In genomic region chr9:58544879-58545324, GRCm38 (mm10) we compare ENCODE assay signal across 8 mouse cellular contexts. TPM values are rescaled to one million over a fixed set of nuclear protein-coding genes. Genes with fewer than 3 reads are reported as not detected.
DNase-seq lines count a peak whose midpoint lies in the region; ATAC-seq and TF ChIP-seq lines count a peak whose summit lies in the region.
"Had no signal": no experiment of that assay in that cellular context is flagged by ENCODE, and none has a peak within 500 bp of the region (broad histone marks: within the 10 kb centered on the region; RNA-seq: fewer than 3 reads in every experiment).

No protein-coding gene starts in this region.

- H3K4me2 ChIP-seq in limb, embryonic 12.5 days, result 0 out of 2 replicates have a peak overlapping the region, but pooled peaks have one; percentile 23
- 0 out of 2 replicates have a peak overlapping the region, but pooled peaks have one; percentile 13 for H3K4me2 ChIP-seq in embryonic facial prominence, embryonic 14.5 days (ENCODE audit: low read depth, low read length)

- H3K4me3 ChIP-seq in limb, embryonic 12.5 days (replicated peaks), result no peak overlapping the region
- no peak overlapping the region for H3K4me3 ChIP-seq in limb, embryonic 10.5 days
- no peak overlapping the region for H3K4me3 ChIP-seq in embryonic facial prominence, embryonic 14.5 days (ENCODE audit: low read depth, low read length)
- peak overlapping the region; percentile 34 for H3K4me3 ChIP-seq in olfactory bulb, adult 2 months (ENCODE audit: insufficient read depth, low read depth, low read length)

- no peak for TF ChIP-seq POLR2A in olfactory bulb, adult 2 months (IDR thresholded peaks at IDR 0.05; ENCODE audit: insufficient read depth, low read depth, low read length)

- 69% methylated on average over 4 of the region's 4 CpGs for WGBS in limb, embryonic 12.5 days
- 72% methylated on average over 4 of the region's 4 CpGs for WGBS in limb, embryonic 10.5 days
- 59% methylated on average over 4 of the region's 4 CpGs for WGBS in embryonic facial prominence, embryonic 14.5 days
- 13% methylated on average over 4 of the region's 4 CpGs for WGBS in olfactory bulb, adult 2 months

- H3K9ac ChIP-seq in limb, embryonic 12.5 days (replicated peaks), result no peak overlapping the region
- no peak overlapping the region for H3K9ac ChIP-seq in embryonic facial prominence, embryonic 14.5 days (ENCODE audit: low read depth, low read length)

- intact Hi-C loops in heart, postnatal 10 days (cut with DNase I), result no loop called here

- H3K36me3 ChIP-seq in limb, embryonic 12.5 days, result peaks cover 7% of the 10 kb centered on the region
- peaks cover 8% of the 10 kb centered on the region for H3K36me3 ChIP-seq in limb, embryonic 10.5 days
- peaks cover 7% of the 10 kb centered on the region; the same call in 1 of the 2 replicates for H3K36me3 ChIP-seq in embryonic facial prominence, embryonic 14.5 days (ENCODE audit: control insufficient read depth, insufficient read depth, low read length)

- no peaks in the 10 kb centered on the region for H3K27me3 ChIP-seq in limb, embryonic 12.5 days
- H3K27me3 ChIP-seq in limb, embryonic 10.5 days (ENCODE audit: low read depth, poor library complexity, severe bottlenecking), result no peaks in the 10 kb centered on the region
- no peaks in the 10 kb centered on the region for H3K27me3 ChIP-seq in embryonic facial prominence, embryonic 14.5 days (replicated peaks; ENCODE audit: control insufficient read depth, insufficient read depth, low read length)

- H3K9me3 ChIP-seq in limb, embryonic 12.5 days, result no peaks in the 10 kb centered on the region
- H3K9me3 ChIP-seq in limb, embryonic 10.5 days (replicated peaks), result no peaks in the 10 kb centered on the region
- H3K9me3 ChIP-seq in embryonic facial prominence, embryonic 14.5 days (ENCODE audit: control insufficient read depth, low read length), result no peaks in the 10 kb centered on the region

- H3K27ac ChIP-seq in limb, embryonic 12.5 days, result no peak overlapping the region; the same call in 1 of the 2 replicates
- H3K27ac ChIP-seq in limb, embryonic 10.5 days, result no peak overlapping the region
- no peak overlapping the region for H3K27ac ChIP-seq in embryonic facial prominence, embryonic 14.5 days (replicated peaks; ENCODE audit: low read depth, low read length)
- H3K27ac ChIP-seq in olfactory bulb, adult 2 months (ENCODE audit: insufficient read depth, low read depth, low read length), result peak overlapping the region; percentile 91

- no peak for TF ChIP-seq CTCF in olfactory bulb, adult 2 months (IDR thresholded peaks at IDR 0.05; ENCODE audit: insufficient read depth, low read depth, low read length)

- DNase-seq in limb, embryonic 10.5 days (ENCODE audit: low spot score), result no peak
- DNase-seq in embryonic facial prominence, embryonic 14.5 days (ENCODE audit: low spot score), result no peak
- DNase-seq in heart, postnatal 10 days, result peak; percentile 44 to 60
- DNase-seq in thymus, adult 18-20 months, result no peak
- no peak for DNase-seq in ovary, adult 18-20 months (ENCODE audit: low spot score)
- DNase-seq: kidney, postnatal 4 days had no signal

- H3K4me1 ChIP-seq in limb, embryonic 12.5 days (replicated peaks), result peaks cover 34% of the 10 kb centered on the region
- H3K4me1 ChIP-seq in limb, embryonic 10.5 days, result peaks cover 30% of the 10 kb centered on the region
- peaks cover 22% of the 10 kb centered on the region for H3K4me1 ChIP-seq in embryonic facial prominence, embryonic 14.5 days (ENCODE audit: control insufficient read depth, insufficient read depth, low read length)
- peaks cover 39% of the 10 kb centered on the region for H3K4me1 ChIP-seq in olfactory bulb, adult 2 months (ENCODE audit: control insufficient read depth, insufficient read depth, low read length)

- ATAC-seq in limb, embryonic 12.5 days (ENCODE audit: insufficient number of reproducible peaks, insufficient read depth, low FRiP score, low TSS enrichment, low read depth), result no peak
- ATAC-seq in embryonic facial prominence, embryonic 14.5 days (ENCODE audit: low read depth), result no peak

RNA-seq across cellular contexts. Expression of gene Cd276, which starts 10.3 kb away (rescaled TPM):
- polyA plus RNA-seq in limb, embryonic 12.5 days (2016; fragmentation: Nextera tagmentation; extraction: Ambion mirVana), result 56.4 and 68.6 TPM in 2 replicates
- 57.0 and 64.8 TPM in 2 replicates for polyA plus RNA-seq in limb, embryonic 10.5 days (2016; fragmentation: Nextera tagmentation; extraction: Ambion mirVana)
- polyA plus RNA-seq in embryonic facial prominence, embryonic 14.5 days (2014; fragmentation: Nextera tagmentation; extraction: Ambion mirVana), result 56.1 and 61.1 TPM in 2 replicates
- 10 to 100 TPM; 29.8 to 30.6 TPM for total RNA-seq in heart, postnatal 10 days (2021)
- not detected in 2 replicates for polyA plus RNA-seq in olfactory bulb, adult 2 months (2012; ENCODE audit: insufficient read depth, insufficient read length, low replicate concordance, missing spikeins)

RNA-seq across cellular contexts. Expression of gene Nptn, which starts 37.1 kb away (rescaled TPM):
- 64.5 and 70.2 TPM in 2 replicates for polyA plus RNA-seq in limb, embryonic 12.5 days (2016; fragmentation: Nextera tagmentation; extraction: Ambion mirVana)
- 50.4 and 50.5 TPM in 2 replicates for polyA plus RNA-seq in limb, embryonic 10.5 days (2016; fragmentation: Nextera tagmentation; extraction: Ambion mirVana)
- polyA plus RNA-seq in embryonic facial prominence, embryonic 14.5 days (2014; fragmentation: Nextera tagmentation; extraction: Ambion mirVana), result 151 and 173 TPM in 2 replicates
- 100 to 1,000 TPM; 186 to 201 TPM for total RNA-seq in heart, postnatal 10 days (2021)
- 425 and 1,354 TPM in 2 replicates for polyA plus RNA-seq in olfactory bulb, adult 2 months (2012; ENCODE audit: insufficient read depth, insufficient read length, low replicate concordance, missing spikeins)

RNA-seq across cellular contexts. Expression of gene Insyn1, which starts 56.5 kb away (rescaled TPM):
- 4.6 and 5.5 TPM in 2 replicates for polyA plus RNA-seq in limb, embryonic 12.5 days (2016; fragmentation: Nextera tagmentation; extraction: Ambion mirVana)
- polyA plus RNA-seq in limb, embryonic 10.5 days (2016; fragmentation: Nextera tagmentation; extraction: Ambion mirVana), result 1.2 and 1.3 TPM in 2 replicates
- 4.9 and 5.0 TPM in 2 replicates for polyA plus RNA-seq in embryonic facial prominence, embryonic 14.5 days (2014; fragmentation: Nextera tagmentation; extraction: Ambion mirVana)
- total RNA-seq in heart, postnatal 10 days (2021), result 10 to 100 TPM; 11.0 to 11.4 TPM
- not detected in 2 replicates for polyA plus RNA-seq in olfactory bulb, adult 2 months (2012; ENCODE audit: insufficient read depth, insufficient read length, low replicate concordance, missing spikeins)

Comparison
In these comparisons a context has a peak if more than half of its experiments do, and no peak if none do; other contexts are left out.
1. DNase-seq: peak in heart, postnatal 10 days (2 of 2); none in limb, embryonic 10.5 days (single experiment), embryonic facial prominence, embryonic 14.5 days (single experiment), thymus, adult 18-20 months (0 of 2) and ovary, adult 18-20 months (single experiment).
2. RNA of gene Cd276, which starts 10.3 kb away (polyA plus RNA-seq): 57.0 to 64.8 TPM in limb, embryonic 10.5 days, 56.4 to 68.6 TPM in limb, embryonic 12.5 days and 56.1 to 61.1 TPM in embryonic facial prominence, embryonic 14.5 days; not detected in olfactory bulb, adult 2 months; every median in the first group is over 10 times any median in the second.